Mouse (Mus musculus) right cerebral cortex, postnatal 14 days (tissue): ENCODE data around the gene C1s2.
"Not testable (repeated sequence)": the region's sequence is repeated elsewhere in the genome, so short reads cannot be mapped to it uniquely, and the experiment has no call there.

ENCODE experiments used
- DNase-seq: peaks from one replicate; pipeline ENCODE4 v3.0.0; 2022

The C1s2 gene

GRCm38 (mm10) chr6:124636858-124637460, 1.1 kb upstream of the C1s2 start:
- DNase-seq: not testable (repeated sequence)

GRCm38 (mm10) chr6:124630763-124631162, 5.1 kb downstream of the C1s2 start:
- DNase-seq: no peak

GRCm38 (mm10) chr6:124626184-124626583, 9.7 kb downstream of the C1s2 start:
- DNase-seq: not testable (repeated sequence)

GRCm38 (mm10) chr6:124625612-124626011, 10.3 kb downstream of the C1s2 start:
- no peak for DNase-seq

GRCm38 (mm10) chr6:124602031-124602430, 33.9 kb downstream of the C1s2 start:
- no peak for DNase-seq

GRCm38 (mm10) chr6:124593121-124593520, 42.8 kb downstream of the C1s2 start:
- DNase-seq: no peak

- DNase-seq: no peak
Observed at GRCm38 (mm10) chr6:124592186-124592700, 43.6 kb downstream of the C1s2 start.

GRCm38 (mm10) chr6:124588771-124589170, 47.1 kb downstream of the C1s2 start:
- no peak for DNase-seq

- DNase-seq: no peak
Observed at GRCm38 (mm10) chr6:124586266-124586665, 49.6 kb downstream of the C1s2 start.

- no peak for DNase-seq
Observed at GRCm38 (mm10) chr6:124585761-124586160, 50.1 kb downstream of the C1s2 start.

- DNase-seq: no peak
Observed at GRCm38 (mm10) chr6:124584935-124585334, 51.0 kb downstream of the C1s2 start.

- no peak for DNase-seq
Observed at GRCm38 (mm10) chr6:124582231-124582630, 53.7 kb downstream of the C1s2 start.

GRCm38 (mm10) chr6:124580155-124580554, 55.7 kb downstream of the C1s2 start:
- not testable (repeated sequence) for DNase-seq

GRCm38 (mm10) chr6:124575155-124575678, 60.7 kb downstream of the C1s2 start:
- not testable (repeated sequence) for DNase-seq
